Mouse (Mus musculus): Measurements from ENCODE around the gene Mamdc2.

Gene Mamdc2

GRCm38 (mm10) chr19:23417668-23418067 lies 30.6 kb downstream of the Mamdc2 start:
- DNase-seq, result no peak

- DNase-seq, result no peak
Observed at GRCm38 (mm10) chr19:23410800-23411199, 37.4 kb downstream of the Mamdc2 start.

DNA sequence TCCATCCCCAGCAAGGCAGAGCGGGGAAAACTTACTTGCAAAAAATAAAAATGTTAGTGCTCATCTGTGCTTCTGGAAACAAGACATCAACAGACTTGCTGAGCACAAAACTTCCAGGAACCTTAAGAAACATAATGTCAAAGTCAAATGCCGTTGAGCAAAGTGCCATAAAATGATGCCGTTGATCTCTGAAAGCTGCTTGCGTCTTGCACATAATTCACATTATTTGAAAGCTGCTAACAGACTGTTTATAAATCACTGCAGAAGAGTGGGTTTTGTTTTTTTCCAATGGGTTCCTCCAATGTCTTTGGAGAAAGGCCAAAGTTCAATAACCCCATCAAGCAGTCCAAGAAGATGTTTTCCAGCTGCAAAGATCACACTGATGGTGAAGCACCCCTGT lies 37.9 kb downstream of the Mamdc2 start:
- DNase-seq, result no peak

GRCm38 (mm10) chr19:23401469-23402135 lies 46.6 kb downstream of the Mamdc2 start:
- no peak for DNase-seq

GRCm38 (mm10) chr19:23400485-23400884 lies 47.8 kb downstream of the Mamdc2 start:
- no peak for DNase-seq

- DNase-seq, result no peak
Observed at GRCm38 (mm10) chr19:23395956-23396355, 52.3 kb downstream of the Mamdc2 start.

DNA sequence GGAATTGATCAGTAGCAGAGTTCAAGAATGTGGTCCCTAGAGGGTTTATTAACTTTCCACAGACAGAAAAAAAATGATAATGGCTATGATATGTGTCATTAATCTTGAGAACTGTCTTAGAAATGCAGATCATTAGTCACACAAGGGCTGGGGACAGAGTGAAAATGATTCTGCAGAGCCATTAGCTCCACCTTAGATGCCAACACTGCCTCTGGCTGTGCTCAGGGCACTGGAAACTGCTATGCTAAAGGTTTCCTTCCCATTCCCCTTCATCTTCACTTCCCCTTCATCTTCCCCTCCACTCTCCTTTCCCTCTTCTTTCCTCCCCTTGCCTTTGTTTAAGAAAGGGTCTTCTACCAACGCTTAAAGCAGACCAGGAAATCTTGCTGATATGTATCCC lies 53.6 kb downstream of the Mamdc2 start:
- DNase-seq, result no peak

- DNase-seq, result no peak
Observed at GRCm38 (mm10) chr19:23388862-23389272, 59.4 kb downstream of the Mamdc2 start.

DNA sequence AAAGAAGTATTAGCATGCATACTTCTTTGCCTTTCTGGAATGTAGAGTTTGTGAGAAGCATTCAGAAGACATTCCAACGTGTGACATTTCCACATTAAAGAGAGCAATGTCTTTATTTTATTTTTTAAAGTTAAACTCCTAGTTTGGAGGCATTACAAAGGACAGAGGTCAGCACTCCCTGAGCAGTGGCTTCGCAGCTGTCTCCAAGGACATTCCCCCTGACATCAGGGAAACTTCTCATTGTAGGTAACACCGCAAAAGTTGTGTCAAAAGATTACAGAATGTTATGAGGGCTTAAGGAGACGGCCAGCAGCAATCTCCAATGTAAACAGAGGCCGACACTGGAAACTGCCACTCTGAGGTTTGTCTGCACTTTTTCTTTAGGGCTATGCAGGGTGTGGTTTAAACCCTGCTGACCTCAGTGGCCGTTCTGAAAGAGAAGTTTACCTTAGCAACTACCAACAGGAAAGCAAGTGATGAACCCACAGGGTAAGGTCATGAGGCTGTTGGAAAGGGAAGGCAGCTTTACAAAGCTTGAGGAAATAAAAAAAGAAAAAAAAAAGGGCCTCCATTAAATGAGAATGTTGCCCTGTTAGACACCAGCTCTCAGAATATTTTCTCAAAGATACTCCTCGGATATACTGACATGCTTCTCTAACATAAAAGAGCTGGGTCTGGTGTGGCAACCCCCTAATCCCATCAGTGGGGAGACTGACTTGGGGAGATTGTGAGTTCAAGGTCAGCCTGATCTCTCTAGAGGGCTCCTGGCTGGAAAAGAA lies 60.0 kb downstream of the Mamdc2 start:
- no peak for DNase-seq

DNA sequence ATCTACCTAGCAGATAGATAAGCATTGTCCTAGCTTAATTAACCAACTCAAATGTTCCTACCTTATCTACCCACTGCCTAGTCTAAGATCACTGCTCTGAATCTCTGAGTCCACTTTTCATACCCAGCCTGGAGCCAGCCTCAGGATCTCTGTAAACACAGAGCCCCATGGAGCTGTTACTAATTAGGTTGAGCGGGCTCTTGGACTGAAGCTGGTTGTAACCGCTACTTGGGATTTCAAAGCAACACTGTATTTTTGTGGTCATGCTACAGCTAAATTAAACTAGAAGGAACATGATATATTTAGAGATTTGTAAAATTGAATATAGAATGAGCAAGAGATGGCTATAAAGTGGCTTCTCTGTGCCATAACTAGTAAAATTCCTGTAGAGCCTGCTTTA lies 65.8 kb downstream of the Mamdc2 start:
- DNase-seq, result no peak

- peak; percentile 18 for DNase-seq
Observed at GRCm38 (mm10) chr19:23380968-23381367, 67.3 kb downstream of the Mamdc2 start.

GRCm38 (mm10) chr19:23379752-23380504 lies 68.3 kb downstream of the Mamdc2 start:
- DNase-seq, result no peak

DNA sequence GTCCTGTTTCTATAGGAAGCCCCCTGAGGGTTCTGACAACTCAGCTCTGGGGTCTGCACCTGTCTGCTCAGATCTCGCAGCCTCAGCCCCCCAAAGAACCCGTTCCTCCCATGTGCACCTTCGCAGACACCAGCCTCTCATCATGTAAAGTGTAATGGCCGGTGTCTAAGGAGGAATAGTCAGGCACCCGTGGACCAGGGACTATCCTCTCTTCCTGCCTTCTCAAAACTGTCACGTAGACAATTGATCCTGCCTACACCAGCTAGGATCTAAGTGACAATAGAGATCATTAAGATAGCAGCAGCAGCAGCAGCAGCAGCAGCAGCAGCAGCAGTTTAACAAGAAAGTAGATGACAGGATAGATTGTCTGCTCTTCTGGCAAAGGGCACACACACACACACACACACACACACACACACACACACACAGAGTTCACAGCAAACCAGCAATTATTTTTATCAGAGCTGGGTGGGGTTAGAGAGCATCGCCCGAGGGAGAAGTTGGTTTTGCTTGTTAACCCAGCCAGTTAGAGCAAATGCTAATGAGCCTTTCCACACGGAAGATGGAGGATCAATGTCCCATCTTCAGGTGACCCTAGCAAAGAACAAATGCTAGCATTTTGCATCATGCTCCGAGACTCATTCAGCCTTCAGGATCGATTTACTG lies 71.6 kb downstream of the Mamdc2 start:
- no peak for DNase-seq

- peak; percentile 26 for DNase-seq
Observed at GRCm38 (mm10) chr19:23374941-23375656, 73.1 kb downstream of the Mamdc2 start.

- DNase-seq, result peak; percentile 43
Observed at GRCm38 (mm10) chr19:23373728-23374127, 74.5 kb downstream of the Mamdc2 start.

DNA sequence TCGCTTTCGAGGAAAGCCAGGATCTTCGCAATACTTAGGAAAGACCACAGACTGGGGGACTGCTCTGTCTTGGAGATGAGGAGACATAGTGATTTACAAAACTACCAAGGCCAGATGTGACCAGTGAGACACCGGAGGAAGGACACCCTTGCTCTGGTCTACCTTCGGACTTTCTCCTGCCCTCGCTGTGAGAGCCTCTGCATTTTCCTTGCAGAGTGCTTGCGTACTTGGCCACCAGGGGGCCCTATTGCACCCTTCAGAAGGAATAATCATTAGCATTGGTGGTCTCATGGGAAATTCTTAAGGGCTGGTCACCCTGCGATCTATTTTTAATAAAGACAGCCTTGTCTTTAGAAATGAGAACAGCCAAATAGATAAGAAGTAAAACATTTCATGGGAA lies 75.0 kb downstream of the Mamdc2 start:
- peak; percentile 62 for DNase-seq

GRCm38 (mm10) chr19:23369275-23369674 lies 79.0 kb downstream of the Mamdc2 start:
- DNase-seq, result no peak

GRCm38 (mm10) chr19:23362006-23362405 lies 86.2 kb downstream of the Mamdc2 start:
- no peak for DNase-seq

DNA sequence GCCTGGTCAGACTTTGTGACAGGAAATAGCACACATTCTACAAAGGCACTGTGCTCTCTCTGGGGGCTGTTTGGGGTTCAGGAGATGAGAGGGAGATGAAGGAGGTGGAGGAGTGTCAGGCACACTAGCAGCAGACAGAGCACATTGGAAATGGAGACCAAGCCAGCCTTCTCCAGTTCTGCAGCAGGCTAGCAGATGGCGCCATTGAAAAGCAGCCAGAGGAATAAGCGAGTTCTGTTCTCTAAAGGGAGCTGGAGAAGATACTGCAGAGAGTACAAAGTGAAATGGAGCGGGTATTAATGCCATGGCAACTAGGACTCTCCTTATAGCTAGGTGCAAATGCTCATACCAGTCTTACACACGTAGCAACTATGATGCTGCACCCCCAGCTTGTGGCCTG lies 87.1 kb downstream of the Mamdc2 start:
- DNase-seq, result peak; percentile 80

GRCm38 (mm10) chr19:23360536-23360935 lies 87.7 kb downstream of the Mamdc2 start:
- DNase-seq, result no peak

GRCm38 (mm10) chr19:23357253-23357652 lies 91.0 kb downstream of the Mamdc2 start:
- no peak for DNase-seq

DNA sequence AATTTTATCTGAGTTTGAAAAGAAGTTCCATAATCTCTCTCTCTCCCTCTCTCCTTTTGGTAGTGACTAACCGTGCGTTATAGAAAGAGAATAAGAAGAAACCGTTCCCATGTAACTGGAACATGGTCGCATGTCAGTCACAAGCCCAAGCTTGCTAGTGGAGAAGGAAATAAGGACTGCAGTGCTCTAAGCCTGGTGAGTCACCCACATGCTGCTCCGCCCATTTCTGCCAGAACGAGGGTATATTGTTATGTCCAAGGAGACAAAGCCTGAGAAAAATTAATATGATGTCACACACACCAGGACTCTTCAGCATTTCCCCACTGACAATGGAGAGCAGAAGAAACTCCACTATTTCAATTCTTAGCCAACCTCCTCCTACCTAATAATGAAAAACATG lies 93.5 kb downstream of the Mamdc2 start:
- no peak for DNase-seq
